Mouse (Mus musculus) G1E (cell line): ENCODE results near the gene Tjp3.

Experiments used
- CTCF ChIP-seq: IDR thresholded peaks from 2 replicates; pipeline ENCODE4 v1.5.1; 2012; ENCODE audit warnings: low read depth, low read length, inconsistent platforms, mixed read lengths
- GATA1 ChIP-seq: IDR thresholded peaks from 2 replicates; pipeline ENCODE4 v1.6.1; 2012; ENCODE audit warnings: borderline replicate concordance, low read length, inconsistent platforms, mixed read lengths
- GATA2 ChIP-seq: IDR thresholded peaks from 2 replicates; pipeline ENCODE4 v1.6.1; 2012; ENCODE audit warnings: low read depth, low read length, inconsistent platforms, borderline replicate concordance
- POLR2AphosphoS5 ChIP-seq: IDR thresholded peaks from 2 replicates; pipeline ENCODE4 v1.6.1; 2012; ENCODE audit warnings: low read depth, low read length, inconsistent platforms; ENCODE audit not compliant: insufficient replicate concordance
- TAL1 ChIP-seq: conservative IDR thresholded peaks from 2 replicates; pipeline ENCODE4 v1.6.1; 2012; ENCODE audit warnings: low read depth, low read length, inconsistent platforms, mixed read lengths

- TF ChIP-seq CTCF (no peak), TAL1 (no peak), POLR2AphosphoS5 (no peak), GATA2 (no peak), GATA1 (no peak)
These were observed 47.2 kb downstream of the Tjp3 start for GRCm38 (mm10) chr10:81244146-81244545.
